Mouse (Mus musculus) kidney, adult 2 months (tissue): ENCODE measurements at regions not wholly inside any gene's neighbourhood (a gene's known extent, or its start where the extent isn't known, plus 50 kb on each side); places are given as distances from the start of the nearest gene placed in this dataset.

Experiments
- CTCF ChIP-seq: fragments of 200-500 bp; conservative IDR thresholded peaks from 2 replicates; pipeline ENCODE4 v1.5.1; 2011; ENCODE audit warnings: low read depth, mild to moderate bottlenecking, control low read depth, low read length, moderate library complexity, mixed read lengths; ENCODE audit not compliant: insufficient read depth, insufficient read length
- POLR2A ChIP-seq: fragments of 200-500 bp; IDR thresholded peaks from one replicate; pipeline ENCODE4 v1.6.1; 2011; ENCODE audit warnings: low read depth, low read length, control low read depth

DNA sequence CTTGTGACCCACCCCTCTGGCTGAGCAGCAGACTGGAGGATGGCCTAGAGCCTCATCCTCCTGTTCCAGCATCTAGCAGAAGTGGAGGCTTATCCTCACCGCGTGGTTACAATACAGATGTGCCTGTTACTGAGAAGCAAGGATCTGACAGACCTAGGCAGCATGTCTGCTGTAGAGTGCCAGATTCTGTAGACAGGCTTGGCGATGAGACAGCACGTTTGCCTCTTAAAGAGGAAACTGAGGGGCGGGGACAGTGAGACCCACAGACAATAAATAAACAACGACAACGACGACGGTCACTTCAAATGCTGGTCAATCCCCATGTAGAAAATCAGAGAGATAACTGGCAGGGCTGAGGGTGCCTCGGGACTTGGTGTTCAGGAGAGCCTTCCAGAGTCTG lies 220.2 kb upstream of the Spdye4c start:
- TF ChIP-seq CTCF (no peak), POLR2A (no peak)
